Mouse (Mus musculus): ENCODE data around the gene Samd4b.

The Samd4b gene

DNA sequence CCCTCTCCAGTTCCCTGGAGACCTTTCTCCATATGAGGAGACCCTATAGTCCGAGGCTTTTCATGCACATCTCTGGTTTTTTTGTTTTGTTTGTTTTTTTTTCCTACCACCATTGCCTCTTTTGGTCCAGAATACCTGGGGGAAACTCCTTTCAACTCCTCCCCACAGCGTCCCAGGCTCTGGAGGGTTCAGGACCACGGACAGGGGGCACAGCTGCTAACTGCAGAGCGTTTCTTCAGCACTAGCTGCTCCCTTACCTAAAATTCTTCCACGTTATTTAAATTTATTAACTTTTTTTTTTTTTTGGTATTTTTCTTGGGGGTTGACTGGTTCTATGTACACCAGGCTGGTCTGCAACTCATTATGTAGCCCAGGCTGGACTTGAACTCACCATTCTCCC, 92.4 kb downstream of the Samd4b start:
- DNase-seq (ENCODE audit: low spot score in 2 of 2): no peak

DNA sequence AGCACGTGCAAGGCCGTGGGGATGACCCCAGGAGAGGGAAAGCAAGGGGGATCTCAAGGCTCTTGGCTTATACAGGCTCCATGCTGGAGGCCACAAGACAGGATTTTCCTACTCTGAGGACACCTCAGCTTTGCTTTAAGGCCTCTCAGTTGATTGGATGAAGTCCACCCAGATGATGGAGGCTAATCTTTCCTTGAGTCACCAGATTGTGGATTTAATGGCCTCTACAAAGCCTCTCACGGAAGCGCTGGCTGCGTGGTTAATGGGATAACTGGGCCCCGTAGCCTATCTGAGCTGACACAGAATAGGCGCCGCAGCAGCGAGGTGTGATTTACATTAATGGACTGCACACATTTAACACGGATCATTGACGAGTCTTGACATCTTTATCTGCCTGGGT, 102.5 kb downstream of the Samd4b start:
- no peak for DNase-seq (ENCODE audit: low spot score in 2 of 2)

DNA sequence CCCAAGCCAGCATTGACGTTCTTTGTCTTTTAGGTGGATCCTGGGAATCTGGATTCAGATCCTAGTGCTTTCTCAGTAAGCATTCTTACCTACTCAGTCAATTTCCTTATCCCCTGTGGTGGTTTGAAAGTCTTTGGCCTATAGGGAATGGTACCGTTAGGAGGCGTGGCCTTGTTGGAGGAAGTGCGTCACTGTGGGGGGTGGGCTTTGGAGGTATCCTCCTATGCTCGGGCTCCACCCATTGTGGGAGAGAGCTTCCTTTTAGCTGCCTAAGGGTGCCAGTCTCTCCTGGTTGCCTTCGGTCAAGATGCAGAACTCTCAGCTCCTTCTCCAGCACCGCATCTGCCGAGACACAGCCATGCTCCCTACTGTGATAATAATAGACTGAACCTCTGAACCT, 105.6 kb downstream of the Samd4b start:
- no peak for DNase-seq (ENCODE audit: low spot score in 2 of 2)

DNA sequence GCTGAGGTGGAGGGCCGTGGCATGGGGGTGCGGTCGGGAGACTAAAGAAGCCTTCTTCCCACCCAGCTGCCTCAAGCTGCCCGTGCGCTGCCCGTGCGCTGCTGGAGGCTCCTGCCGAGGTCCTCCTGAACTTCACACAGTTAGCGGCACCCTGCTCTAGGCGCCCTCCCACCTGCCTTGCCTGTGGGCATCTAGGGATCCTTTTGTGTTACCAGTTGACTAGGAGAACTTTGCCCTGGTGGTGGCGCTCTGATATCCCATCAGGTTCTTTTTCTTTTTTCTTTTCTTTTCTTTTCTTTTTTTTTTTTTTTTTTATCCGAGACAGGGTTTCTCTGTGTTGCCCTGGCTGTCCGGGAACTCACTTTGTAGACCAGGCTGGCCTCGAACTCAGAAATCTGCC, 107.0 kb downstream of the Samd4b start:
- no peak for DNase-seq (ENCODE audit: low spot score in 2 of 2)

DNA sequence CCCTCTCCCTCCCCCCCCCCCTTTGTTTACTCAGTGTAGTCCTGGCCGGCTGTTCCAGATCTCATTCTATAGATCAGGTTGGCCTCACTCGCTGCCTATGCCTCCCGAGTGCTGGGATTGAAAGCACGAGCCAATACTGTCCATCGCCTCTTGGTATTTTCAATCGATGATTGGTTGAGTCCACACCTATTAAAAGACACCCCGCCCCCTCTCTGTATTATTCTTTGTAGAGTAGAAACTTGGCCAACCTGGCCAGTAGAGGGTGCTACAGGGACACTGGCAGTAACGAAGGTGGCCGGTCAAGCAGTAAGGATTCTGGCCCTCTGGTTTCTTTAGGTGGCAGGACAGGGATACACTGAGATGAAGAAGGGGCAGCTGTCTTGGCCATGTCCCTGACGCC, 107.5 kb downstream of the Samd4b start:
- peak; percentile 8 to 23 for DNase-seq (ENCODE audit: low spot score in 2 of 2)

DNA sequence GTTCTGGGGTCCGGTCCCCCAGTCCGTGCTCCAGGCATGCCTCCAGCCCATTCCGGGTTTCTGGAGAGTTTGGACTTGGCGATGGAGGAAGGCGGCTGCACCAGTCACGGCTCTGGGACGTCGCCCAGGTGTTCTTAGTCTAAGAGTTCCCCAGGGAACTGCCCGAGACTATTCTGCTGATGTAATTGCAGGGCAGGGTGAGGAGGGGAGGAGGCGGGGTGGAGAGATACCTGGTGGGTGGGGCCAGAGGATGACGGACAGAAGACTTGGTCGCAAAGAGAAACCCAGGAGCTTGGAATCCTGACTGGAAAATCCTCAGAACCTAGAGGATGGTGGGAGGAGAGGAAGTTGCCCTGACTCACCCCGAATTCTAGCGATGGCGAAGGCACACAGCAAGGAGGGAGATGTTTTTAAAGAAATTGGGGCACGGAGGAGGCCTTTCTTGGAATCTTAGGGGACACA, 109.9 kb downstream of the Samd4b start:
- DNase-seq (ENCODE audit: low spot score in 2 of 2): no peak

DNA sequence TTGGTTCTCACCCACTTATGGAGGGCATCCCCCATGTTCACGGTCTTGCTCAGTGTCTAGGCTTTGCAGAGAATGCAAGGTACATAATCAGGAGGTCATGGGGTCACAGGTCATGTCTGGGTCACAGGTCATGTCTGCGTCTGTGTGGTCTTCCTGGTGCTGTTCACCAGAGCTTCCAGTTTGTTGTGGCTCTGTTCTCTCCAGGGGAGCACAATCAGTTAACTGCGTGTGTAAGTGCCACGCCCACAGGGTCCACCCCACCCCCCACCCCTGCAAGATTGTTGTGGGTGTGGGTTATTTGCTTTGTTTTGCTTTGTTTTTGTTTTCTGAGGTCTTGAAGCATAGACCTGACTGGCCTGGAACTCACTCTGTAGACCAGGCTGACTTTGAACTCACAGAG, 113.8 kb downstream of the Samd4b start:
- DNase-seq (ENCODE audit: low spot score in 2 of 2): no peak

DNA sequence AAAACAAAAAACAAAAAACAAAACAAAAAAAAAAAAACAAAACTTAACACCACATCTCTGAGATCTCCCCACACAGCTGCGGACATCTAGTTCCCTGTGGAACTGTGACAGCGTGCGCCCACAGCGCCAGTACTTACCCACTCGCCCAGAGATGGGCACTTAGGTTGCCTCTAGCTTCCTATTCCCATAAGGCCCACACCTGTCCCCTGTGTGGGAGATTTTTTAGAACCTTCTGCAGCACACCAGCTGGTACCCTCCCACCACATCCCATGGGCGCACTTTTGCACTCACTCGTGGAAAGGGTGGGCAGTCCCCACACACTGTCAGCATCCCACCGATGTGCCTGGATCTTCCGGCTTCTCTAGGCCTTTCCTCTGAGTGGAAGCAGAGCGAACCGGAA, 115.1 kb downstream of the Samd4b start:
- DNase-seq (ENCODE audit: low spot score in 2 of 2): no peak

DNA sequence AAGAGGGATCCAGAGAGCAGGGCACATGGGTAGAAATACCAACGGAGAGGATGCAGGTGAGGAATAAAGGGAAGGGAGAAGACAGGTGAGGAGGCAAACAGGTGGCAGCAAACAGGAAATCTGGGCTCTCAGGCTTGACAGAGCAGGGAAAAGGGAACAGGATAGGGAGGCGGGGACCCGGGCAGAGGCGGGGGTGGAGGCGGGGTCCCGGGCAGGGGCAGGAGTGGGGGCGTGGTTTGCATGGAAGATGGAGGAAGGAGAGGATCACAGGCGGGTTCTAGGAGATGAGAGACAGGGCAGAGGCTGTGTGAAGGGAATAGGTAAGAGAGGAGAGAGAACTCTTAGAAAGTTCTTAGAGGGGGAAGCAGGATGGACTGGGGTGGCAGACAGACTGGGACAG, 119.1 kb downstream of the Samd4b start:
- DNase-seq (ENCODE audit: low spot score in 2 of 2): no peak

DNA sequence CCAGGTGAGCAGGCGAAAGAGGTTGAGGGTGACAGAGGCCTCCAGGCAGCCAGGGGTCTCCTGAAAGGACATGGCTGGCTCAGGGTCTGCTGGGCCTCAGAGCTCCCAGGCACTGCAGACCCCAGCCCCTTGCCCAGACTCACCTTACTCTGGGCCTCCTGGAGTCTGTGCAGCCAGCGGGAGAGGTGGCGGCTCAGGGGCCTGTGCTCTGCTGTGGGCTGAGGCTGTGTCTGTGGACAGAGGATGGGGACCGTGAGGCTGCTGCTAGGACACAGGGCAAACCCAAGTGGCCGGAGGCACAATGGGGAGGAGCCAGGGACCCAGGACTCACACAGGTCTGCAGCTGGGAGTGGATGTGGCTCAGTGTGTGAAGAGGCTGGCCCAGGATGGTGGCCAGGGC, 120.6 kb downstream of the Samd4b start:
- DNase-seq (ENCODE audit: low spot score in 2 of 2): no peak

DNA sequence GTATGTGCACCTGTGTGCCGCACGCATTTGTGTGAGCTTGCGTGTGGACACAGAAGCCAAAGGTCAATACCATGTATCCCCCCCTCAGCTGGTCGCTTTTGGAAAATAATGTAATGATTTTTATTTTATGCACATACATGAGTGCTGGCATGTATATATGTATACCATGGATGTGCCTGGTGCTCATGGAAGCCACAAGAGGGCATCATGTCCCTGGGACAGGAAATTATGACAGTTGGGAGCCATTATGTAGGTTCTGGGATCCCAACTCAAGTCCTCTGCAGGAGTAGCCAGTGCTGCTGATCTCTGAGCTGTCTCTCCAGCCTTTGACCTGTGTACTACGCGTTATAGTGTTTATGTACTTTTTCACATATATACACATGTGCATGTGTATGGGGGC, 121.8 kb downstream of the Samd4b start:
- no peak for DNase-seq (ENCODE audit: low spot score in 2 of 2)

DNA sequence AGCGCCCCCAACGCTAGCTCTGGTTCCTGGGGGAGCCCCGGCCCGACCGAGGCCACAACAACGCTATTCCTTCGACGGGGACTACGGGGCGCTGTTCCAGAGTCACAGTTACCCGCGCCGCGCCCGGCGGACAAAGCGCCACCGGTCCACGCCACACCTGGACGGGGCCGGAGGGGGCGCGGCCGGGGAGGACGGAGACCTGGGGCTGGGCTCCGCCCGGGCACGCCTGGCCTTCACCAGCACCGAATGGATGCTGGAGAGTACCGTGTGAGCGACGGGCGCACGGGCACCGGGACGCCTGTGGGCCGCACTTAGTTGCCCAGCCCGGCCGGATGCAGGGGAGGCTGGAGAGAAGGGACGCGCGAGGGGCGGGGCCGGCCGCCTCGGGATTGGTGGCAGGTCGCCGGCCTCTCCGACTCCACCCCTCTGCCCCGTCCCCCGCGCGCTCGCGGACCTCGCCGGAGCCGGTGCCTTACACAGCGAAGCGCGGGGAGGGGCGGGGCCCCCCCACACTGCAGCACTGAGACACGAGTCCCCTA, 130.7 kb downstream of the Samd4b start:
- DNase-seq (ENCODE audit: low spot score in 2 of 2): no peak

DNA sequence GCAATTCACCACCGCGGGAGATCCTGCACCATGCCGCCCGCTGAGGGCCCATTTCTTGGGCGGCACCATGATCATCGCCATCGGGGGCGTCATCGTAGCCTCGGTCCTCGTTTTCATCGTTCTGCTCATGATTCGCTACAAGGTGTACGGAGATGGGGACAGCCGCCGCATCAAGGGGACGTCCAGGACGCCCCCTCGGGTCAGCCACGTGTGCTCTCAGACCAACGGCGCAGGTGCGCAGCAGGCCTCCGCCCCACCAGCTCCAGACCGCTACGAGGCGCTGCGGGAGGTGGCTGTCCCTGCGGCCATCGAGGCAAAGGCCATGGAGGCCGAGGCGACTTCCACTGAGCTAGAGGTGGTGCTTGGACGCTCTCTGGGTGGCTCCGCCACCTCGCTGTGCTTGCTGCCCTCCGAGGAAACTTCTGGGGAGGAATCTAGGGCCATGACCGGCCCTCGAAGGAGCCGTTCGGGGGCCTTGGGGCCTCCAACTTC, 131.2 kb downstream of the Samd4b start:
- DNase-seq (ENCODE audit: low spot score in 2 of 2): no peak

DNA sequence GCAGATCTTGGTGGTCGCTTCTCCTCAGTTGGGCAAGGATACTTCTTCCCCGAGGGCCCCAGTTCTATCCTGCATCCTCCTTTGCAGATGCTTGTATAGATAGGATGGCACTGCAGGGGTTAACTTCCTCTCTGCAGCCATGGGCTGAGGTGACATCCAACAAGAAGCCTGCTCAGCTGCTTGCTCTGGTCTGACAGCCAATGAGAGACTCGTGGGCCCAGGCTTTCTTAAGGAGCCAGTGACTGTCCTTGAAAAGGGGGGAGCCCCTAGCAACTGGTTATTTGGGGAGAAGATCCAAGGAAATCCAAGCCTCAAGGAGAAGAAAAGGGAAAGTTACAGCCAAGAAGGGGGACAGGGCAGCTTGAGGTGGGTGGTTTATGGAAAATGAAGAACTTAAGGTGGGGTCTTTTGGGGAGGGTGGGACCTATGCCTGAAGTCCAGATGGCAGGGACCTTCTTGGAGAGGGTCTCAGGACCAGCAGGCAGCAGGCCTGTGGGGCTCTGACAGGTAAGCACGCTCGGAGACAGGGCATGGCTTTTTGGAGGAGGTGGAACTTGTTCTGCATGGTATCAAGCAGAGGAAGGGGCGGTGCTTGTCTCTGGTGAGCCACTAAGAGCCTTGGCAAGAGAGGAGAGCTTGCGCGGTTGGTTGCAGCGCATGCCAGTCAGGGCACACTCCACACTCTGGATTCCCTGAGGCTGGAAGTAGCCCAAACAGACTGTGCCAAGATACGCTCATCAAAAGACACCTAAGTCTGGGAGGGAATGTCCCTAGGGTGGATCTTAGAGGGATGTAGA, 133.3 kb downstream of the Samd4b start:
- no peak for DNase-seq (ENCODE audit: low spot score in 2 of 2)

DNA sequence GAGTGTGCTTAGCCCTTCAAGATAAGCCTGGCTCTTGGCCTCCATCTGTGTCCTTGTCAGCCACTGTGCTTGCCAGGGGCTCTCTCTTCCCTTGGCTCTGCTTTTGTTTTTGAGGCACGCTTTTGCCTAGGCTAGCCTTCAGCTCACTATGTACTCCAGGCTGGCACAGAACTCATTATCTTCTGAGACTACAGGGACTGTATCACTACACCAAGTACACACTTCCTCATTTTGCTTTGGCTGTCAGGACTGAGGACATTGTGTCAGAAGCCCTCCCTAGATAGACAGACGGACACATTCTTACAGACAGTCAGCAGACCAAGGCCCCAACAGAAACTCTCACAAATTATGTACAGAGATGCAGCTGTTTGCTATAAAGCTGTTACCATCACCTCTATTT, 135.2 kb downstream of the Samd4b start:
- no peak for DNase-seq (ENCODE audit: low spot score in 2 of 2)

DNA sequence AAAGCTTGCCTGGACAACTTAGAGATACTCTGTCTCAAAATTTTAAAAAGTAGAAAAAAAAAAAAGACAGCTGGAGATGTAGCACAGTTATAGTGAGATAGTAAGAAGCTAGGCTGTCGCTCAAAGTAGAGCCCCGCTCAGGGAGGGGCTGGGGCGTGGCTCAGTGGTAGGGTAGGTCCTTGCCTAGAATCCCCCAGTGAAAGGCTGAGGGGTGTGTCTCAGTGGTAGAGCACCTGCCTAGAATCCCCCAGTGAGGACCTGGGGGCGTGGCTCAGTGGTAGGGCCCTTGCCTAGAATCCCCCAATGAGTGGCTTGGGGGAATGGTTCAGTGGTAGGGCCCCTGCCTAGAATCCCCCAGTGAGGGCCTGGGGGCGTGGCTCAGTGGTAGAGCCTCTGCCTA, 137.6 kb downstream of the Samd4b start:
- DNase-seq (ENCODE audit: low spot score in 2 of 2): no peak

DNA sequence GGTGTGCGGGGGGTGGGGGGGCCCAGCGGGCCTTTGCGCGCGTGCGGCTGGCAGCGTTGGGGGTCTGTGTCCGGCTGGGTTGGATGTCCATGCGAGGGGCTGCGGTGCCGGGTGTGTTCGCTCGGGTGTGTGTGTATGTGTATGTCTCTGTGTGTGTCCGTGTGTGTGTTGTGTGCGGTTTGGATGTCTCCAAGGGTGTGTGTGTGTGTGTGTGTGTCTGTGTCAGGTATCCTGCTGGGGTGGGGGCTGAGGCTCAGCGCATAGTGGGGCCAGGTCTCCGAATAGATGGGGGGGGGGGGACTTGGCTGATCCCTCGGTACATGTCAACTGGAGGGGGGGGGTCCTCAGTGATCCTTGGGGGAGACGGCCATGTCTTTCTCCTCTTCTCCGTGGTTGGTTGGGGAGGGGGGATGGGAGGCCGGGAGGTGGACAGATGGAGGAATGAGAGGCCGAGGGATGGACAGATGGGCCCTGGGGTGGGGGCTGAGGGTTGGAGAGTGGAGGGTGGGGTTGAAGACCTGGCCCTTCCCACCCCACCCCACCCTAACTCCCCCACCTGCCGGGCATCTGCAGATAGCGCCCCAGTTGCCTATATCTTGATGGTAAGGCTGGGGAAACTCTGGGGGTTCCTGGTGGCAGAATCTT, 145.5 kb downstream of the Samd4b start:
- no peak for DNase-seq (ENCODE audit: low spot score in 2 of 2)

DNA sequence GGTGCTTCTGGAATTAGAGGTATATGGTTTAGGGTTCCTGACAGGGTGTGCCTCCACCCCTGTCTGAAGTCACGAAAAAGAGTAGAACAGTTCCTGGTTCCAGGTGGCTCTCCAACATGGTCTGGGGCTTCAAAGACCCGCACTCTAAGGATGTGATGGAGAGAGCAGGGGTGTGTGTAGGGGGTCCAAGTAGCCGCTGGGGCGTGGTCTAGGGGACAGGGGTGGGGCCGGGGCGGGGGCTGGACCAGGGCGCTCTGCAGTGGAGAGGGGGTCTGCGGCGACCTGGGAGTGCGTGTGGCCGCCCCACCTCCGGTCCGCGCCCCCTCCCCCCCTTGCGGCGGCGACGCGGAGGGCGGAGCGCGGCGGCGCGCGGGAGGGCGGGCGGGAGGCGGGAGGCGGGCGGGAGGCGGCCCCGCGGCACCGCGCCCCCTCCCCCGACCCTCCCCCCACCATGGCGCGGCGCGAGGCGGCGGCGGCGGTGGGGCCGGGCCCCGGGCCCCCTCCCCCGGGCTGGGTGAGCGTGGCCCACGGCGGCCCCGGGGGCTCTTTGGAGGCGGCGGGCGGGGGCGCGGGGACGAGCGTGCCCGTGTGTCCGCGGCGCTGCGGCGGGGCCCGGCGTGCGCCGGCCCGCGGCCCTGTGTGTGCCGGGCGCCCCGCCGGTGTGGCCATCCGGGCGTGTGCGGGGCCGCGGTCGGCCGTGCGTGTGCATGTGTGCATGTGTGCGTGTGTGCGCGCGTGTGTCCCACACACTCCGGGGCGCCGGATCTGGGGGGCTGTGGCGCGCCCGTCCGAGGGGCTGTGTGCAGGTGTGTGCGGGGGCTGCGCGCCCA, 146.2 kb downstream of the Samd4b start, which contains the start of gene Lrfn1:
Lrfn1 (plus strand) TSS at position 450 of the 830 bp plus-strand sequence.
- no peak for DNase-seq (ENCODE audit: low spot score in 2 of 2)

DNA sequence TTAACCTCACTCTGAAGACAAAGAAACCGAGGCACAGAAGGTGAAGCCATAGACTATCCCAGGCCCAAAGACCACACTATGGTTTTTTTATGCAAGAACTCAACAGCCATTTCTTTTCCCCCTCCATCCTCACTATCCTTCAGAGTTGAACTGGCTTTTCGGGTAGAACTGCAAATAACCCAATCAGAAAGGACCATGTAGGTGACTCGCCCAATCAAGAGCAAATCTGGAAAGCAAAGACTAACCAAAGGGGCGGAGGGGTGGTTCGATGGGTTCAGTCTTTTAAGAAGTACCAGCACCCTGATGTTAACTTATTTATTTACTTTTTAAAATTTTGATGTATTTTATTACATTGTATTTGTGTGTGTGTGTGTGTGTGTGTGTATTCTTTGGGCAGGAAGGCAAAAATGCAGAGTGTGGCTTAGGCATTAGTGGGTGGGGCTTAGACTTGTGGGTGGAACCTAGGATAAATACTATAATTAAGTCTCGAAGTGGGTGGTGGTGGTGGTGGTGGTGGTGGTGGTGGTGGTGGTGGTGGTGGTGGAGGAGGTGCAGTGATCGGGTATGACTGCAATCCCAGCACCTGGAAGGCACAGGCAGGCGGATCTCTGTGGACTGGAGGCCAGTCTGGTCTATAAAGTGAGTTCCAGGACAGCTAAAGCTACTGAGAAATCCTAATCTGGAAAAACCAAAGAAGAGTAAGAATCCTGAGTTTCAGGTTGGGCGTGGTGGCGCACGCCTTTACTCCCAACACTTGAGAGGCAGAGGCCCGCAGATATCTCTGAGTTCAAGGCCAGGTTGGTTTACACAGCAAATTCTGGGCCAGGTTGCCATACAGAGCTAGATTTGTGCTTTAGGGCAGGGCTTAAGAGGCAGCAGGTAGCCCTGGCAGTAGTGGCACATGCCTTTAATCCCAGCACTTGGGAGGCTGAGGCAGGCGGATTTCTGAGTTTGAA, 149.8 kb downstream of the Samd4b start:
- DNase-seq (ENCODE audit: low spot score in 2 of 2): no peak

DNA sequence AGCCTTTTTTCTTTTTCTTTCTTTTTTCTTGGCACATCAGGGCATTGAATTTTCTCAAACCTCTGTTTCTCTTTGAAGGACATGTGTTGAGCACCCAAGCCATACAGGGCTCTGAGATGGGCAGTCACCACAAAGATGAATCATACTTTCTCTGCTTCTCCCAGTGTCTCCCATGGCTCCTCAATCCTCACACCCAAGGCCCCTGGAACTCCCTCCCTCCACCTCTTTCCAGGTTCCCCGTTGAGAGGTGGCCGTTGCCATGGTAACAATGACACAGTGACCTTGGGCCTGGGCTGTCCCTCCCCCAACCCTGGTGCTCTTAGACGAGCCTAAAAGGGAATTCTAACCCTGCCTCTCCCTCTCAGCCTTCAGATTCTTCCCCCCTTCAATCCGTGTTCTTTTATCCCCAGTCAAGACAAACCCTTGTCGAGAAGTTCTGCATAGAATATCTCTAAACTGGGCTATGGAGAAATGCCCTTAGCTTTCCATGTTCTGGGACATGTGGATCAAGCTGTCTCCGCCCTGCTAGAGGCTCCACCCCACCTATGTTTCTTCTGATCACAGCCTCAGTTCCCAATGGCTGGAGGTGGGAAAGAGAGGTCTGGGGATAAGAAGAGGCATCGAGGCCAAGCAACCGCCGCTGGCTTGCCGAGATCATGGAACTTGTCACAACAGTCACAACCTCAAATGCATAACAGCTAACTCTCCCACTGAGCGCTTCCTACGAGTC, 150.7 kb downstream of the Samd4b start:
- no peak for DNase-seq (ENCODE audit: low spot score in 2 of 2)

All from heart, adult 9 months (tissue).